ENCODE assay signal across 8 mouse cellular contexts in genomic region chr13:110018941-110019743, GRCm38 (mm10).
DNase-seq lines count a peak whose midpoint lies in the region; ATAC-seq and TF ChIP-seq lines count a peak whose summit lies in the region.

No protein-coding gene starts in this region.

- H3K9ac ChIP-seq in forebrain, postnatal 0 days: peak overlapping the region; percentile 57

- no peak overlapping the region; the same call in 1 of the 2 replicates for H3K27ac ChIP-seq in left cerebral cortex, adult 2 months
- peak overlapping the region; percentile 73 for H3K27ac ChIP-seq in forebrain, postnatal 0 days (ENCODE audit: low read depth, low read length)

- intact Hi-C loops in left cerebral cortex, adult 2 months (cut with DNase I): loop anchor here (2.0 to 5.0 kb wide), 2 partner anchors 96 to 197 kb away; no protein-coding TSS in a partner anchor
- intact Hi-C loops in left cerebral cortex, postnatal 14 days (cut with DNase I): loop anchor here (2.0 kb wide), 1 partner anchor 94 kb away; no protein-coding TSS in a partner anchor

- no peak for DNase-seq in left cerebral cortex, adult 2 months (ENCODE audit: extremely low spot score in 1 of 2, low spot score in 2 of 2)
- DNase-seq in left cerebral cortex, postnatal 14 days (ENCODE audit: low spot score in 2 of 2): no peak
- peak; percentile 42 to 60 for DNase-seq in adrenal gland, postnatal 36 days
- DNase-seq in forebrain, postnatal 0 days: peak; percentile 53
- DNase-seq in kidney, adult 9 months: peak; percentile 10
- peak; percentile 44 for DNase-seq in testis, postnatal 14 days (ENCODE audit: low spot score)

- peak; percentile 66 for ATAC-seq in forebrain, postnatal 0 days
- ATAC-seq in monocyte, adult 5-6 weeks (replicated peaks; ENCODE audit: insufficient number of reproducible peaks, low FRiP score, low TSS enrichment, poor library complexity, severe bottlenecking): no peak

- H3K4me3 ChIP-seq in left cerebral cortex, adult 2 months: peak overlapping the region; percentile 50
- peak overlapping the region; percentile 39 for H3K4me3 ChIP-seq in forebrain, postnatal 0 days (ENCODE audit: low read depth, low read length)
- H3K4me3 ChIP-seq in megakaryocyte, embryonic 14.5 days (replicated peaks): peak overlapping the region; percentile 87

- peak overlapping the region; percentile 80 for H3K4me2 ChIP-seq in forebrain, postnatal 0 days (ENCODE audit: low read depth)

- H3K4me1 ChIP-seq in forebrain, postnatal 0 days (ENCODE audit: insufficient read depth): peaks cover 11% of the 10 kb centered on the region; the same call in 1 of the 2 replicates
- H3K4me1 ChIP-seq in megakaryocyte, embryonic 14.5 days: peaks cover 12% of the 10 kb centered on the region

- WGBS in forebrain, postnatal 0 days: 4% methylated on average over 20 of the region's 20 CpGs

- H3K9me3 ChIP-seq in forebrain, postnatal 0 days (ENCODE audit: low read length): no peaks in the 10 kb centered on the region
- peaks cover 12% of the 10 kb centered on the region for H3K9me3 ChIP-seq in megakaryocyte, embryonic 14.5 days

- H3K36me3 ChIP-seq in forebrain, postnatal 0 days (ENCODE audit: insufficient read depth): no peaks in the 10 kb centered on the region
- H3K36me3 ChIP-seq in megakaryocyte, embryonic 14.5 days (replicated peaks; ENCODE audit: low read length): no peaks in the 10 kb centered on the region

- no peak for TF ChIP-seq CTCF in left cerebral cortex, adult 2 months (IDR thresholded peaks at IDR 0.05)
- TF ChIP-seq CTCF in forebrain, postnatal 0 days (IDR thresholded peaks at IDR 0.05; ENCODE audit: low read depth): peak; percentile 32

- no peaks in the 10 kb centered on the region for H3K27me3 ChIP-seq in forebrain, postnatal 0 days (ENCODE audit: insufficient read depth, low read length)
- H3K27me3 ChIP-seq in megakaryocyte, embryonic 14.5 days (replicated peaks): peaks cover 72% of the 10 kb centered on the region

Comparison
In these comparisons a context has a peak if more than half of its experiments do, and no peak if none do; other contexts are left out.
1. DNase-seq: peak in adrenal gland, postnatal 36 days (2 of 2), forebrain, postnatal 0 days (single experiment), kidney, adult 9 months (single experiment) and testis, postnatal 14 days (single experiment); none in left cerebral cortex, adult 2 months (0 of 2) and left cerebral cortex, postnatal 14 days (0 of 2).
2. Peak in every context shown above with its lines, with median percentiles within 50 percentile points of each other: H3K4me3 ChIP-seq.